In the genomic region with DNA sequence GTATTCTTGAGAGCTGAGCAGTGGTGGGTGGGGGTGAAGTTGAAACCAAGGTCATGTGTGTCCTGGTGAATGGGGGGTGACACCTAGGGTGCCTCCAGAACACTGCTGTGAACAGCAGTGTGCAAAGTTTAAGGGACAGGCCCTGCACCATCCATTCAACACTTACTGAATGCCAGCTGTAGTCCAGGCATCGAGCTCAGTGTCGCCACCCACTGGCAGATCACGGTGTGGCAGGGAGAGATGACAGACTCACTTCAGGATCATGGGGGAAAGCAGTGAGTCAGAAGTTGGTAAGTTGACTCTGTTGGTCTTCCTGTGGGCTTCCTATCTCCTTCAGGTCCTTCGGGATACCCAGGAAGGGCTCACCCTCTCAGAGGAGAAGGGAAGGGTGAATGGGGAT, we compare ENCODE assay signal across 8 mouse cellular contexts. TPM values are rescaled to one million over a fixed set of nuclear protein-coding genes. Genes with fewer than 3 reads are reported as not detected.
A peak's percentile ranks its signal among the peaks of the same experiment; 100 is the strongest.
DNase-seq lines count a peak whose midpoint lies in the region; ATAC-seq lines count a peak whose summit lies in the region.
"Had no signal": no experiment of that assay in that cellular context is flagged by ENCODE, and none has a peak within 500 bp of the region (broad histone marks: within the 10 kb centered on the region; RNA-seq: fewer than 3 reads in every experiment).

No protein-coding gene starts in this region.

- H3K27me3 ChIP-seq in kidney, embryonic 15.5 days = peaks cover 73% of the 10 kb centered on the region

- 10% methylated on average over 4 of the region's 4 CpGs for WGBS in kidney, embryonic 15.5 days

- H3K4me2 ChIP-seq in kidney, embryonic 15.5 days = no peak overlapping the region

- ATAC-seq in kidney, embryonic 15.5 days (replicated peaks; ENCODE audit: low FRiP score) = no peak

- no peaks in the 10 kb centered on the region for H3K9me3 ChIP-seq in kidney, embryonic 15.5 days (replicated peaks)

- no peak overlapping the region for H3K4me3 ChIP-seq in kidney, embryonic 15.5 days (replicated peaks)

- H3K27ac ChIP-seq in kidney, embryonic 15.5 days = no peak overlapping the region

- peak; percentile 57 for DNase-seq in kidney, adult 9 months
- DNase-seq in B cell, adult 2 months = peak; percentile 69 to 71
- DNase-seq in ES-CJ7 (ENCODE audit: low read depth, low spot score) = peak; percentile 67
- DNase-seq in cerebellum, postnatal 14 days = peak; percentile 59 to 84
- DNase-seq in lung, postnatal 14 days = peak; percentile 28
- DNase-seq in thymus, postnatal 25 days = peak; percentile 55

- H3K36me3 ChIP-seq in kidney, embryonic 15.5 days = no peaks in the 10 kb centered on the region

- H3K4me1 ChIP-seq in kidney, embryonic 15.5 days = peaks cover 16% of the 10 kb centered on the region

- no peak overlapping the region for H3K9ac ChIP-seq in kidney, embryonic 15.5 days

RNA-seq across cellular contexts. Expression of gene Foxs1, which starts 6.8 kb away (rescaled TPM):
- polyA plus RNA-seq in kidney, embryonic 15.5 days (2015; fragmentation: Nextera tagmentation; extraction: Ambion mirVana) = 5.1 and 6.9 TPM in 2 replicates

RNA-seq across cellular contexts. Expression of gene Dusp15, which starts 11.7 kb away (rescaled TPM):
- 3.0 and 3.1 TPM in 2 replicates for polyA plus RNA-seq in kidney, embryonic 15.5 days (2015; fragmentation: Nextera tagmentation; extraction: Ambion mirVana)
- polyA plus RNA-seq: liver, embryonic 16.5 days had no signal

RNA-seq across cellular contexts. Expression of gene Ttll9, which starts 22.4 kb away (rescaled TPM):
- 1.1 and 1.6 TPM in 2 replicates for polyA plus RNA-seq in kidney, embryonic 15.5 days (2015; fragmentation: Nextera tagmentation; extraction: Ambion mirVana)

RNA-seq across cellular contexts. Expression of gene Mylk2, which starts 28.7 kb away (rescaled TPM):
- 0.43 and 0.77 TPM in 2 replicates for polyA plus RNA-seq in kidney, embryonic 15.5 days (2015; fragmentation: Nextera tagmentation; extraction: Ambion mirVana)
